Mouse (Mus musculus) neural tube, embryonic 11.5 days (tissue): Measurements from ENCODE around the gene Ddx23. TPM values are rescaled to one million over a fixed set of nuclear protein-coding genes. Genes with fewer than 3 reads are reported as not detected.

Source experiments
- ATAC-seq: fragments of 200-750 bp; cut with Nextera tagmentation; 2 replicates; pipeline ENCODE4 v1.8.0; 2017; ENCODE audit warnings: moderate number of reproducible peaks, mild to moderate bottlenecking, moderate TSS enrichment, moderate library complexity; ENCODE audit not compliant: insufficient read depth, low FRiP score, low TSS enrichment
- DNase-seq: peaks from one replicate; pipeline ENCODE4 v3.0.0-alpha.2; 2015; ENCODE audit warnings: low spot score
- H3K27ac ChIP-seq: fragments of 300-500 bp; sonication (generic); 2 replicates; pipeline ENCODE4 v1.5.1; 2014; ENCODE audit warnings: low read depth, mild to moderate bottlenecking, low read length
- H3K27me3 ChIP-seq: fragments of 300-500 bp; sonication (generic); 2 replicates; pipeline ENCODE4 v1.6.1; 2014; ENCODE audit warnings: mild to moderate bottlenecking, low read length, mixed read lengths; ENCODE audit not compliant: control insufficient read depth, insufficient read depth
- H3K36me3 ChIP-seq: fragments of 300-500 bp; sonication (generic); 2 replicates; pipeline ENCODE4 v1.6.1; 2014; ENCODE audit warnings: mild to moderate bottlenecking, low read length, moderate library complexity, mixed read lengths; ENCODE audit not compliant: control insufficient read depth, insufficient read depth
- H3K4me1 ChIP-seq: fragments of 300-500 bp; sonication (generic); 2 replicates; pipeline ENCODE4 v1.6.1; 2014; ENCODE audit warnings: low read length, mixed read lengths; ENCODE audit not compliant: control insufficient read depth, insufficient read depth
- H3K4me2 ChIP-seq: fragments of 300-500 bp; sonication (generic); 2 replicates; pipeline ENCODE4 v1.6.1; 2014; ENCODE audit warnings: low read depth, mild to moderate bottlenecking, moderate library complexity
- H3K4me3 ChIP-seq: fragments of 300-500 bp; sonication (generic); 2 replicates; pipeline ENCODE4 v1.5.1; 2014; ENCODE audit warnings: low read depth, low read length
- H3K9ac ChIP-seq: fragments of 300-500 bp; sonication (generic); 2 replicates; pipeline ENCODE4 v1.6.1; 2014; ENCODE audit warnings: mild to moderate bottlenecking, low read length
- H3K9me3 ChIP-seq: fragments of 300-500 bp; sonication (generic); 2 replicates; pipeline ENCODE4 v1.6.1; 2016; ENCODE audit warnings: low read length; ENCODE audit not compliant: control insufficient read depth
- WGBS: fragments of 180-500 bp; shearing (Covaris S2); extraction: QIAGEN DNeasy Blood & Tissue Kit; methylation state at CpG from one replicate; pipeline ENCODE4 v1.1.7; 2014; 5-methylcytosine and 5-hydroxymethylcytosine counted together
- polyA plus RNA-seq: library from polyadenylated mRNA; unstranded; fragments of >200 nt; fragmentation: Nextera tagmentation; extraction: Ambion mirVana; gene quantifications from 2 replicates; pipeline ENCODE4 v1.2.1, GENCODE M21; 2014

Gene Ddx23
- polyA plus RNA-seq, 1 experiment from 2014 or later, result 19.5 TPM

DNA sequence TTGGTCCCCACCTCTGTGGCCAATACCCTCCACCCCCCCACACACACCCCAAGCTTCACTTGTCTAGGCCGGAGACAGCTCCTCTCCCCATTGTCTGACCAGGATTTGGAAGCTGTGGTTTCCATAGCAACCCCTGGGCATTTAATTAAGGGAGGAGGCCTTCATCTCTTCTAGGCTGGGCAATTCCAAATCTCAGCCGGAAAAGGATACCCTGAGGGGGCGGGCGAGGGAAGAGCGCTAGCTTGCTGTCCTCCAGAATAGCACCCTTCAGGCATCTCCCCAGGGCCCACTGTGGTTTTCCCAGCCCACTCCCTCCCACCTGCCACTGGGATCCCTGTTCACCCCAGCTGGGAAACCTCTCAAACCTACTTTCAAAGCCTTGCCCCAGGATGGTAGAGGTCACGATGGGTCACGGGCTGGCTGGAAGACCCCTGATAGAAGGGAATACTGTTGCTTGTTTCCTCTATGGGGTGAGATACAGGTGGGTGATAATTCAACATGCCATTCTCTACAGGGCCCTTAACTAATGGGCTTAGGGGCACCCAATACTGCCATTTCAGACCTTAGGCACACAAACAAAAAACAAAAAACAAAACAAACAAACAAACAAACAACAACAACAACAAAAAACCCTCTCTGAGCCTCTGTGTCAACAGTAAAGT, 28.9 kb upstream of the Ddx23 start:
- DNase-seq, result peak; percentile 53
- Histone ChIP-seq H3K27me3 (no peaks in the 10 kb centered on the region), H3K4me2 (no peak overlapping the region), H3K4me3 (no peak overlapping the region), H3K9ac (peak overlapping the region; percentile 18; the same call in 1 of the 2 replicates), H3K27ac (no peak overlapping the region), H3K9me3 (no peaks in the 10 kb centered on the region), H3K36me3 (no peaks in the 10 kb centered on the region), H3K4me1 (peaks cover 13% of the 10 kb centered on the region)
- ATAC-seq, result no peak
- WGBS, result 15% methylated on average over 7 of the region's 7 CpGs

DNA sequence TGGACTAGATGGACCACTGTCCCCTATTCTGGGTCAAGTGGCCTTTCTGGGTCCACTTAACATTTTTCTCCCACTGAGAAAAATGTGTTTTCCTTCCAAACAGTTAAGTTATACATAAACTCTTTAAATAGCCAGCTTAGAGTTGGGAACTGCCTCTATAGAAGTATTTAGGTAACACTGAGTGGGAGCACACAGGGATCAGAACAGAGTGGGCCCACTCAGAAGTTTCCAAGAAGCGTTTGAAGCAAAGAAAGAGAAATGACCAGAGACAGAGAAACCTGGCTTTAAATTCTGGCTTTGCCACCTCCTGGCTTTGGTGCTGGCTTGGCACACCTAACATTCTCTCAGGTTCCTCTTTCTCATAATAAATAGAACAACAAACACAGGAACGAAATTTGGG, 27.0 kb upstream of the Ddx23 start:
- Histone ChIP-seq H3K9ac (no peak overlapping the region), H3K36me3 (no peaks in the 10 kb centered on the region), H3K4me2 (no peak overlapping the region), H3K27ac (no peak overlapping the region), H3K9me3 (no peaks in the 10 kb centered on the region), H3K4me1 (peaks cover 13% of the 10 kb centered on the region), H3K4me3 (no peak overlapping the region), H3K27me3 (no peaks in the 10 kb centered on the region)
- ATAC-seq (no peak), DNase-seq (no peak)
- 79% methylated on average over 2 of the region's 2 CpGs for WGBS

DNA sequence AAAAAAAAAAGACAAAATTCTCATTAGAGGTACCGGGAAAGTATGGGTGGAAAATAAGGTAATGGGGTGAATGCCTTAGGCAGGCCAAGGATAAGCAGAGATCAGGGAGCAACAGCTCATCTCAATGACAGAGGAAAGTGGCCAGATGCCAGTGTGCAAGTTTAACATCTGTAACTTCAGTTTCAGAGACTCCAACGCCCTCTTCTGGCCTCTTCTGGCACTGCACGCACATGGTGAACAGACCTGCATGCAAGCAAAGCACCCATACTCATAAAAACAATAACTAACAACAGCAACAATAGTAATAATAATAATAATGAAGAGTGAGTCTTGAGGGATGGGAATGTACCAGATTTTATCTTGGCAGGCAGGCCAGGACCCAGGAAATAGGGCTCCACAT, 23.2 kb upstream of the Ddx23 start:
- no peak for DNase-seq

GRCm38 (mm10) chr15:98683746-98684145, 21.1 kb upstream of the Ddx23 start:
- no peak for ATAC-seq
- H3K9ac ChIP-seq, result no peak overlapping the region
- H3K4me2 ChIP-seq, result no peak overlapping the region
- H3K9me3 ChIP-seq, result no peaks in the 10 kb centered on the region
- DNase-seq, result no peak
- no peak overlapping the region for H3K4me3 ChIP-seq
- H3K27ac ChIP-seq, result no peak overlapping the region
- 100% methylated on average over 1 of the region's 1 CpGs for whole genome bisulfite sequencing
- H3K4me1 ChIP-seq, result no peaks in the 10 kb centered on the region
- no peaks in the 10 kb centered on the region for H3K27me3 ChIP-seq
- no peaks in the 10 kb centered on the region for H3K36me3 ChIP-seq

More for the DNA sequence above, 23.2 kb upstream of the Ddx23 start:
- Histone ChIP-seq H3K9ac (no peak overlapping the region), H3K9me3 (no peaks in the 10 kb centered on the region), H3K4me2 (no peak overlapping the region), H3K27me3 (no peaks in the 10 kb centered on the region), H3K4me1 (peaks cover 2% of the 10 kb centered on the region), H3K4me3 (no peak overlapping the region), H3K27ac (no peak overlapping the region), H3K36me3 (no peaks in the 10 kb centered on the region)
- no peak for ATAC-seq
- WGBS, result 70% methylated on average over 3 of the region's 3 CpGs

DNA sequence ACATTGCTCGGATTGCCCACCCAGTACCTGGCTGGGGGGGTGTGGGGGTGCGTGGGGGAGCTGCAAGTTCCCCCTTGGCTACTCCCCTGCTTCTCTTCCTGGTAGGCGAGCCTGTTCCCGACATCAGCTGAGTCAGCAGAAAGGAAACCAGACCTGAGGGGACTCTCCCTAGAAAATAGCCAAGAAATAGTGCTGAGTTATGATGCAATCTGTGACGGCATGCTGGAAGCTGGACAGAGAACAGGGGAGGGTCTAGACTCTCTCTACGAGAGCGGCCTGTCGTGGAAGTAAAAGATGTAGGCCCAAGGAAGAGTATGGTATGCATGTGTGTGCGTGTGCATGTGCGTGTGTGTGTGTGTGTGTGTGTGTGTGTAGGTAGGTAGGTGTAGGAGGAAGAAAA, 20.5 kb upstream of the Ddx23 start:
- no peak for ATAC-seq
- Histone ChIP-seq H3K36me3 (no peaks in the 10 kb centered on the region), H3K27me3 (no peaks in the 10 kb centered on the region), H3K4me2 (no peak overlapping the region), H3K4me3 (no peak overlapping the region), H3K27ac (no peak overlapping the region), H3K4me1 (no peaks in the 10 kb centered on the region), H3K9ac (no peak overlapping the region), H3K9me3 (no peaks in the 10 kb centered on the region)
- DNase-seq, result no peak
- WGBS, result 77% methylated on average over 10 of the region's 10 CpGs

- DNase-seq, result no peak
- Histone ChIP-seq H3K27ac (no peak overlapping the region), H3K4me2 (no peak overlapping the region), H3K9ac (no peak overlapping the region), H3K9me3 (no peaks in the 10 kb centered on the region), H3K4me1 (peaks cover 7% of the 10 kb centered on the region), H3K4me3 (no peak overlapping the region), H3K27me3 (peaks cover 4% of the 10 kb centered on the region; the same call in 1 of the 2 replicates), H3K36me3 (no peaks in the 10 kb centered on the region)
- 87% methylated on average over 7 of the region's 7 CpGs for WGBS
- no peak for ATAC-seq
These were observed 18.9 kb upstream of the Ddx23 start for GRCm38 (mm10) chr15:98681633-98682032.

- H3K9ac ChIP-seq, result no peak overlapping the region
- no peak overlapping the region for H3K4me3 ChIP-seq
- H3K36me3 ChIP-seq, result no peaks in the 10 kb centered on the region
- H3K4me2 ChIP-seq, result no peak overlapping the region
- ATAC-seq, result no peak
- peaks cover 10% of the 10 kb centered on the region; the same call in 1 of the 2 replicates for H3K27me3 ChIP-seq
- H3K27ac ChIP-seq, result no peak overlapping the region
- no peaks in the 10 kb centered on the region for H3K9me3 ChIP-seq
- peaks cover 13% of the 10 kb centered on the region for H3K4me1 ChIP-seq
- WGBS, result 89% methylated on average over 8 of the region's 8 CpGs
- no peak for DNase-seq
These were observed 18.0 kb upstream of the Ddx23 start for GRCm38 (mm10) chr15:98680660-98681059.

DNA sequence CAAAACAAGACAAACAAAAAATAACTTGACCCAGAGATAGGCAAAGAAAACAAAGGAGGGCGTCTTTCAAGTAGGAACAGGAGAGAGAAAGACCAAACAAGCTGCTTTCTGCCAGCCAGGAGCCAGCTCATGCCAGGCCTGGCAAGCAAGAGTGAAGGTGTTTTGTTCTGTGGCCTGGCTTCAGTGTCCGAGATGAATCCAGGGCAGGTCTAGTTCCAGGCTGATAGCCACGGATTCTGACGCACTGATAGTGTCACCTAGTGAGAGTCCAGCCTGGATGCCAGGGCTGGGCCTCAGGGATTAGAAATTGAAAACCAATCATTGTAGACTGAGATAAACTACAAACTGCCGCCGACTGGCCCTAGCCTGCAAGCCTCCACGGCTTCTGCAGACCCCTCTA, 15.3 kb upstream of the Ddx23 start:
- Histone ChIP-seq H3K9ac (no peak overlapping the region), H3K36me3 (no peaks in the 10 kb centered on the region), H3K4me1 (peaks cover 32% of the 10 kb centered on the region), H3K27me3 (peaks cover 13% of the 10 kb centered on the region; the same call in 1 of the 2 replicates), H3K27ac (no peak overlapping the region), H3K4me2 (no peak overlapping the region; the same call in 1 of the 2 replicates), H3K4me3 (no peak overlapping the region), H3K9me3 (no peaks in the 10 kb centered on the region)
- WGBS, result 78% methylated on average over 7 of the region's 7 CpGs
- DNase-seq, result no peak
- ATAC-seq, result no peak
